Mouse (Mus musculus) forebrain, embryonic 11.5 days (tissue): Measurements from ENCODE around the gene Fkbp11. TPM values are rescaled to one million over a fixed set of nuclear protein-coding genes. Genes with fewer than 3 reads are reported as not detected.

Source experiments
- ATAC-seq: fragments of 200-750 bp; cut with Nextera tagmentation; replicated peaks from 2 replicates; pipeline ENCODE4 v1.8.0; 2017; ENCODE audit warnings: moderate TSS enrichment; ENCODE audit not compliant: low FRiP score
- DNase-seq: peaks from one replicate; pipeline ENCODE4 v3.0.0-alpha.2; 2017; ENCODE audit warnings: low spot score
- H3K27ac ChIP-seq: fragments of 300-500 bp; sonication (generic); 2 replicates; pipeline ENCODE4 v1.5.1; 2014; ENCODE audit warnings: low read depth, low read length
- H3K27me3 ChIP-seq: fragments of 300-500 bp; sonication (generic); 2 replicates; pipeline ENCODE4 v1.6.1; 2014; ENCODE audit warnings: mild to moderate bottlenecking, low read length, mixed read lengths; ENCODE audit not compliant: control insufficient read depth, insufficient read depth
- H3K36me3 ChIP-seq: fragments of 300-500 bp; sonication (generic); 2 replicates; pipeline ENCODE4 v1.6.1; 2014; ENCODE audit warnings: mild to moderate bottlenecking, low read length, moderate library complexity, mixed read lengths; ENCODE audit not compliant: control insufficient read depth, insufficient read depth
- H3K4me1 ChIP-seq: fragments of 300-500 bp; sonication (generic); replicated peaks from 2 replicates; pipeline ENCODE4 v1.6.1; 2014; ENCODE audit warnings: low read length, mixed read lengths; ENCODE audit not compliant: control insufficient read depth, insufficient read depth
- H3K4me2 ChIP-seq: fragments of 300-500 bp; sonication (generic); 2 replicates; pipeline ENCODE4 v1.6.1; 2014; ENCODE audit warnings: low read depth, mild to moderate bottlenecking, low read length, moderate library complexity, mixed read lengths; ENCODE audit not compliant: severe bottlenecking
- H3K4me3 ChIP-seq: fragments of 300-500 bp; sonication (generic); 2 replicates; pipeline ENCODE4 v1.5.1; 2014; ENCODE audit warnings: low read depth, low read length
- H3K9ac ChIP-seq: fragments of 300-500 bp; sonication (generic); 2 replicates; pipeline ENCODE4 v1.6.1; 2014; ENCODE audit warnings: low read length
- H3K9me3 ChIP-seq: fragments of 300-500 bp; sonication (generic); 2 replicates; pipeline ENCODE4 v1.6.1; 2016; ENCODE audit warnings: low read length, mixed read lengths; ENCODE audit not compliant: control insufficient read depth
- WGBS: fragments of 180-500 bp; shearing (Covaris S2); extraction: QIAGEN DNeasy Blood & Tissue Kit; methylation state at CpG from one replicate; pipeline ENCODE4 v1.1.7; 2014; 5-methylcytosine and 5-hydroxymethylcytosine counted together
- polyA plus RNA-seq: library from polyadenylated mRNA; unstranded; fragments of >200 nt; fragmentation: Nextera tagmentation; extraction: Ambion mirVana; gene quantifications from 2 replicates; pipeline ENCODE4 v1.2.1, GENCODE M21; 2014

Fkbp11 gene
- 6.1 and 6.7 TPM in 2 replicates for polyA plus RNA-seq

DNA sequence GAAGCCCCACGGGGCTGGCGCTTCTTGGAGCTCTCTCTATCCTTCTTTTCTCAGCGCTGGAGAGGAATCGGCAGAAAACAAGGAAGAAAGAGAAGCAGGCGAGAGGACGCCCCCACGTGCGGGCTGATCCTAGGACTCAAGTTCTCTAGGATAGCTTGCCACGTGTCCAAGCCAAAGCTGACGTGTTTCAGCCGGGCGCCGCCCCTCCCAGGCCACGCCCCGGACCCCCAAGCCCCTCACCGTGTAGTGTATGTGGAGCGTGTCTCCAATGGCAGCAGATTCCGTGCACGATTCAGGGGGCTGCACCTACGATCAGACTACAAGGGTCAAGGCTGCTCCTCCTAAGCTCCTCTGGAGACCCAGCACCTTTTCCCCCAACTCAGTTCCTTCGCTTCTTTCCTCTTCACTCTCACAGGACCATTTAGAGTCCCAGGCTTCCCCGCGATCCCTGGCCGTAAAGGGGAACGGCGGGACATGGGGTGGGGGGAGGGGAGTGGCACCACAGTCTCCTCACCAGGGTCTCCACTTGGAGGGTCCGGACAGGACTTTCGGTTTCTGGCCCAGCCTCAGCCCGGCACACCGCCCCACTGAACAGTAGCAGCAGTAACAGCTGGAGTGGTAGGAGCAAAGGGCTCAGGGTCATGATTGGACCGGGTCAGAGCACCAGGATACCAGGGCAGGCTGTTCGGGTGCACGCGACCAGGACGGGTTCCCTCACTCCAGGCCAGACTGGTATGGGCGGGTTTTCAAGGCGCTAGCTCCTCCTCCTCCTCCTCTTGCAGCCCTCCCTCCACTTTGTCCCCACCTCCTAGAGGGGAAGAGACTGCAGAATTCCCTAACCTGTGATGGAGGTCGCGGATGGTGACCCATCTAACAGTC lies at the start of gene Fkbp11:
TSS of gene Fkbp11 (minus strand) at position 756 of the 879 bp plus-strand sequence.
- H3K4me3 ChIP-seq = peak within 1 kb of the TSS; percentile 40
- peak within 1 kb of the TSS; percentile 91 for H3K4me2 ChIP-seq
- peaks cover 9% of the 10 kb centered on the region; the same call in 1 of the 2 replicates for H3K4me1 ChIP-seq
- H3K27ac ChIP-seq = no peak within 1 kb of the TSS
- no peaks in the 10 kb centered on the region for H3K9me3 ChIP-seq
- no peaks in the 10 kb centered on the region for H3K36me3 ChIP-seq
- ATAC-seq = peak; percentile 81
- DNase-seq = peak; percentile 81
- under 1% methylated on average over 39 of the region's 39 CpGs for WGBS
- H3K27me3 ChIP-seq = peaks cover 6% of the 10 kb centered on the region; the same call in 1 of the 2 replicates
- H3K9ac ChIP-seq = peak within 1 kb of the TSS; percentile 51

DNA sequence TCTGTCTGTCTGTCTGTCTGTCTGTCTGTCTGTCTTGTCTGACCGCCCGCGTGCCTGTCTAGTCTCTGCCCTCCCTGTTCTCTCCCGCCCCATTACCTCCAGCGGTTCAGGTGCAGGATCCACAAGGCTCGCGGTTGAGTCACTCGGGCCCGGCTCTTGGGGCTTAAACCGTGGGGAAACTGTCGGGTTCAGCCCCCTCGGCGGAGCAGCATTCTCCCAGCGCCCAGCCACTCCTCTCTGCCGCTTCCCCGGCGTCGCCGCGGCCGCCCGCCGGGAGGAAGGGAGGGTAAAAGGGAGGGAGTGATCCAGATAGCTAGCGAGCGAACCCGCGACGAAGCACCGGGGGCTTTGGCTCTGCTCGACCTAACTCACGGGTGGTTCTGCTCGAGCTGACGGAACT lies 49.8 kb upstream of the Fkbp11 start, which contains the start of gene Wnt10b:
TSS of gene Wnt10b (minus strand) at position 389 of the 400 bp plus-strand sequence.
- DNase-seq (no peak), ATAC-seq (no peak)
- no peaks in the 10 kb centered on the region for H3K9me3 ChIP-seq
- peaks cover 10% of the 10 kb centered on the region for H3K4me1 ChIP-seq
- WGBS = under 1% methylated on average over 33 of the region's 33 CpGs
- peaks cover 96% of the 10 kb centered on the region for H3K27me3 ChIP-seq
- H3K4me3 ChIP-seq = 0 out of 2 replicates have a peak within 1 kb of the TSS, but pooled peaks have one; percentile 7
- no peak within 1 kb of the TSS for H3K9ac ChIP-seq
- H3K27ac ChIP-seq = no peak within 1 kb of the TSS
- 0 out of 2 replicates have a peak within 1 kb of the TSS, but pooled peaks have one; percentile 18 for H3K4me2 ChIP-seq
- no peaks in the 10 kb centered on the region for H3K36me3 ChIP-seq

DNA sequence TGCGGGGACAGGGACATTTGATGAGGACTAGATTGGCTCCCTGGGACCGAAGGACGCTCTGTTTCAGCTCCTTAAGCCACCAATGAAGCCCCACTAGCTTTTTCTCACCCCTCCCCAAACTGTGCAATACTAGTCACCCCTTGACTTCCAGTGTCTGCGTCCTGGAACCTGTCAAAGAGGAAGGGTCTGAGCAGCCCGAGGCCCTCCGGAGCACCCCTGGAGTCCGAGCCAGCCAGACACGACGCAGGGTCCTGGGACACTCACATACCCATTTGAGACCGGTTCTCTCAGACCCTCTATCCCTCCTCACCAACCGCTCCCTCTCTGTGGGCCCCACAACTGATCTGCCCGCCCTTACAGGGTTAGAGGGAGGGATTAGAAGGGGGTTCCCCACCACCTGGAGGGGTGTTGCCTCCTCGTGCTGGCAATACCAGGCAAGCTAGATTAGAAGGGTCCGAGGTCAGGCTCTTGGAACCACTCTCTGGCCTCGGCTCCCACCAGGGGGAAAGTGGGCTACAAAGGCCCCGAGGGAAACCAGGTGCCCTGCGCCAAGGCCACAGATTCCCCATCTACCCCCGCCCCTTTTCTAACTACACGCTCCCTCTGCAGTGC lies 49.1 kb upstream of the Fkbp11 start:
- DNase-seq (peak; percentile 56), ATAC-seq (no peak)
- no peak overlapping the region for H3K9ac ChIP-seq
- no peaks in the 10 kb centered on the region for H3K9me3 ChIP-seq
- under 1% methylated on average over 19 of the region's 19 CpGs for WGBS
- no peaks in the 10 kb centered on the region for H3K36me3 ChIP-seq
- H3K4me3 ChIP-seq = no peak overlapping the region
- no peak overlapping the region; the same call in 1 of the 2 replicates for H3K4me2 ChIP-seq
- peaks cover 100% of the 10 kb centered on the region for H3K27me3 ChIP-seq
- H3K27ac ChIP-seq = no peak overlapping the region
- H3K4me1 ChIP-seq = peaks cover 13% of the 10 kb centered on the region

DNA sequence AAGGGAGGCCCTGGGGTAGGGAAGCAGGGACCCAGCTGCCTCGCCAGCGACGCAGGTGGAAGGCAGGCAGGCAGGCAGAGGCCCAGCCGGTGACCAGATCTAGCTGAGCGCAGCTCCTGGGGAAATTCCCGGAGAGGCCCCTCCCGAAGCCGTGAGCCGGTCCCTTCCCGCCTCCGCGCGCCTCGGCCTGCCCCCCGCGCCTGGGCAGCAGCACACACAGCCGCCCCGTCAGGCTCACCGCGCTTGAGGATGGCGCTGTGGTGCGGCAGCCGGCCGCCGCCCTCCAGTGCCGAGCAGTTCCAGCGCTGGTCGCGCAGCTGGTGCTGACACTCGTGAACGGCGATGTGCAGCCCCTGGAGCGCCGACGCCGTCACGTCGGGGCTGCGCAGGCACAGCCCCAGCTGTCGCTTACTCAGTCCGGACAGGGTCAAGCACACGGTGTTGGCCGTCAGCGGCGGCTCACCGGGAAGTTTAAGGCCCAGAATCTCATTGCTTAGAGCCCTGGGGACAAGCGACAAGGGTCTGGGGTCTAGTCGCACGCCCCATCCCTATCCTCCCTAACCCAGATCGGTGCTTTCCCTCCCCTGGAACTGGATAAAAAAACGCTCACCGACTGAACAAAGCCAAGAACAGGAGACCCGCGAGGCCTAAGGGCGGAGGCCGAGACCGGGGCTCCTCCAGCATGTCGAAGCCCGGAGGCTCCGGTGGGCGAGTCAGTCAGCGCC lies 48.4 kb upstream of the Fkbp11 start:
- DNase-seq = peak; percentile 73
- Histone ChIP-seq H3K36me3 (no peaks in the 10 kb centered on the region), H3K4me1 (peaks cover 13% of the 10 kb centered on the region), H3K9ac (no peak overlapping the region), H3K4me3 (peak overlapping the region; percentile 14), H3K9me3 (no peaks in the 10 kb centered on the region), H3K27me3 (peaks cover 100% of the 10 kb centered on the region), H3K27ac (no peak overlapping the region), H3K4me2 (peak overlapping the region; percentile 32; the same call in 1 of the 2 replicates)
- under 1% methylated on average over 62 of the region's 62 CpGs for WGBS
- peak; percentile 61 for ATAC-seq

DNA sequence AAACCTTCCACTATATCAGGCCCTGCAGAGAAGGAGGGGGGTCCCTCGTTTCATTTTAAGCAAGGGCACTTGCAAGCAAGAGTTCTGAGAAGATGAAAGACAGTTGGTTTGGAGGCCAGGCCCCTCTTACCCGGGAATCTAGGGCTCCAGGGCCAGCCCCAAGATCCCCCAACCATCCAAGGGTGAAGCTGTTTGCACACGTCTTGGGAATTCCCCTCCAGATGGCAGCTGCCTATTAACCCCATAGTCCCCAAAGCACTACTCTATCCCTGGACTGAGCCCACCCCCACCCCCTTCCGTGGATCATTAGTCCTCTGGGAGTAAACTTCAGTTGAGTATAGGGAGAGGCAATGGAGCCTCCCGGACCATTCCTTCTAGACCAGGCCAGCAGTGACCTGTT lies 47.5 kb upstream of the Fkbp11 start:
- Histone ChIP-seq H3K4me2 (no peak overlapping the region), H3K27me3 (peaks cover 99% of the 10 kb centered on the region), H3K9me3 (no peaks in the 10 kb centered on the region), H3K36me3 (no peaks in the 10 kb centered on the region), H3K4me3 (no peak overlapping the region), H3K4me1 (peaks cover 13% of the 10 kb centered on the region), H3K27ac (no peak overlapping the region), H3K9ac (no peak overlapping the region)
- ATAC-seq = no peak
- WGBS = 2% methylated on average over 5 of the region's 5 CpGs
- DNase-seq = peak; percentile 48

DNA sequence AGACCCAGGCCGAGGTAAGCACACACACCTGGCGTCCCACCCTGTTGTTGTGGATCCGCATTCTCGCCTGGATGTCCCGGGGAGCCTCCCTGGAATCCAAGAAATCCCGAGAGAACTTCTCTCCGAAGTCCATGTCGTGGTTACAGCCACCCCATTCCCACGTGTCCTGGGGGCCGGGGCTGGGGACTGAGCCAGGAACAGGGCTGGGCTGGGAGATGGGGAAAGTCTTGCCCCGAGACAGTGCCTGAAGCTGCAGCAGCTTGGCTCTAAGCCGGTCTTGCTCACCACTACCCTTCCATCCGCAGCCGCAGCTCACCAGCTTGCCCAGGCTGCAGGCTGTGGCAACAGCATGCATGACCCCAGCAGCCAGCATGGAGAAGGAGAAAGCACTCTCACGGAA lies 46.1 kb upstream of the Fkbp11 start:
- WGBS = 3% methylated on average over 15 of the region's 15 CpGs
- Histone ChIP-seq H3K27ac (no peak overlapping the region), H3K9ac (no peak overlapping the region), H3K9me3 (no peaks in the 10 kb centered on the region), H3K36me3 (no peaks in the 10 kb centered on the region), H3K4me3 (no peak overlapping the region), H3K27me3 (peaks cover 97% of the 10 kb centered on the region), H3K4me1 (peaks cover 13% of the 10 kb centered on the region), H3K4me2 (no peak overlapping the region)
- ATAC-seq (no peak), DNase-seq (peak; percentile 52)

DNA sequence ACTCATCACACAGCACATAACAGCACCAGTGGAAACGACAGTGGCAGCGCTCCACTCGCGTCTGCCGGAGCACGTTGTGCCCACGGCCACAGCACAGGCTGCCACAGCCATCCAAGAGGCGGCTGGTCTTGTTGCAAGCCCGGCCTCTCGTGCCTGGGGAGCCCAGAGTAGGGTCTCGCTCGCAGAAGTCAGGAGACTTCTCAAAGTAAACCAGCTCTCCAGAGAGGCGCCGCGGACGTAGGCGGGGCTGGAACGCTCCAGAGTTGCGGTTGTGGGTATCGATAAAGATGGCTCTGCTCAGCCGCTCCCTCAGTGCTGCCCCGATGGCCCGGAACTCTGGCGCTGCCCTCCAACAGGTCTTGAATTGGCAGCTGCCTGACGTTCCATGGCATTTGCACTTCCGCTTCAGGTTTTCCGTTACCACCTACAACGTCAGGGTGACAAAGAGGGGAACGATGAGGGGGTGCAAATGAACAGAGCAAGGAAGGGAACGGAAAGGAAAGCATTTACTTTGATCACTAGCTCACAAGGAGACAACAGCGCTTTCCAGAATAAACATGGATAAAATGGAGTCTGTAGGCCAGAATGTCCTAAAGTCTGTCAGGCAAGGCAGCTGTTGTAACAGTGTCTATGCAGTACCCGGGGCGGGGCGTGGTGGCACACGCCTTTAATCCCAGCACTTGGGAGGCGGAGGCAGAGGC lies 44.7 kb upstream of the Fkbp11 start:
- 2% methylated on average over 36 of the region's 36 CpGs for WGBS
- Histone ChIP-seq H3K27ac (no peak overlapping the region), H3K36me3 (no peaks in the 10 kb centered on the region), H3K27me3 (peaks cover 86% of the 10 kb centered on the region), H3K9me3 (no peaks in the 10 kb centered on the region), H3K4me2 (peak overlapping the region; percentile 19; the same call in 1 of the 2 replicates), H3K9ac (no peak overlapping the region), H3K4me1 (peaks cover 13% of the 10 kb centered on the region), H3K4me3 (no peak overlapping the region)
- no peak for ATAC-seq
- peak; percentile 63 for DNase-seq
